ENCODE assay signal across 8 mouse cellular contexts in genomic region chr6:28133206-28134063, GRCm38 (mm10). TPM values are rescaled to one million over a fixed set of nuclear protein-coding genes. Genes with fewer than 3 reads are reported as not detected.
DNase-seq lines count a peak whose midpoint lies in the region; ATAC-seq and TF ChIP-seq lines count a peak whose summit lies in the region.

No protein-coding gene starts in this region.

- no peak overlapping the region for H3K9ac ChIP-seq in heart, embryonic 11.5 days (ENCODE audit: low read depth, low read length)
- H3K9ac ChIP-seq in forebrain, postnatal 0 days = peak overlapping the region; percentile 43
- peak overlapping the region; percentile 59 for H3K9ac ChIP-seq in midbrain, embryonic 14.5 days (replicated peaks; ENCODE audit: low read length)

- intact Hi-C loops in heart, postnatal 10 days (cut with DNase I) = no loop called here

- whole genome bisulfite sequencing in heart, embryonic 11.5 days (ENCODE audit: insufficient replicate concordance) = 2% methylated on average over 36 of the region's 38 CpGs
- WGBS in forebrain, postnatal 0 days = 3% methylated on average over 38 of the region's 38 CpGs
- WGBS in midbrain, embryonic 14.5 days = under 1% methylated on average over 38 of the region's 38 CpGs

- DNase-seq in heart, postnatal 10 days = no peak
- DNase-seq in ES-CJ7 (ENCODE audit: low read depth, low spot score) = peak; percentile 52
- peak; percentile 43 for DNase-seq in forebrain, postnatal 0 days
- DNase-seq in midbrain, embryonic 14.5 days = peak; percentile 63
- no peak for DNase-seq in ovary, postnatal 10 days (ENCODE audit: low spot score)
- DNase-seq in adrenal gland, postnatal 10 days = no peak
- DNase-seq in yolk sac, embryonic 10.5 days (ENCODE audit: low spot score) = no peak

- TF ChIP-seq CTCF in forebrain, postnatal 0 days (IDR thresholded peaks at IDR 0.05; ENCODE audit: low read depth) = no peak

- H3K4me1 ChIP-seq in heart, embryonic 11.5 days (ENCODE audit: control insufficient read depth, insufficient read depth, low read length) = peaks cover 11% of the 10 kb centered on the region
- no peaks in the 10 kb centered on the region for H3K4me1 ChIP-seq in forebrain, postnatal 0 days (ENCODE audit: insufficient read depth)
- H3K4me1 ChIP-seq in midbrain, embryonic 14.5 days (ENCODE audit: control insufficient read depth, insufficient read depth, low read length) = peaks cover 24% of the 10 kb centered on the region

- no peak for ATAC-seq in heart, embryonic 11.5 days (replicated peaks; ENCODE audit: insufficient number of reproducible peaks, low FRiP score, low TSS enrichment)
- 0 out of 2 replicates have a peak, but pooled peaks have one; percentile 6 for ATAC-seq in forebrain, postnatal 0 days
- no peak for ATAC-seq in midbrain, embryonic 14.5 days (ENCODE audit: low FRiP score, low TSS enrichment)

- no peaks in the 10 kb centered on the region for H3K9me3 ChIP-seq in heart, embryonic 11.5 days (replicated peaks; ENCODE audit: control insufficient read depth, low read length)
- H3K9me3 ChIP-seq in forebrain, postnatal 0 days (ENCODE audit: low read length) = no peaks in the 10 kb centered on the region
- no peaks in the 10 kb centered on the region for H3K9me3 ChIP-seq in midbrain, embryonic 14.5 days (ENCODE audit: control insufficient read depth, low read length)

- H3K4me2 ChIP-seq in heart, embryonic 11.5 days = peak overlapping the region; percentile 93
- H3K4me2 ChIP-seq in forebrain, postnatal 0 days (ENCODE audit: low read depth) = peak overlapping the region; percentile 99
- H3K4me2 ChIP-seq in midbrain, embryonic 14.5 days (ENCODE audit: low read length) = peak overlapping the region; percentile 99

- peaks cover 56% of the 10 kb centered on the region for H3K27me3 ChIP-seq in heart, embryonic 11.5 days (ENCODE audit: control insufficient read depth, insufficient read depth, low read length)
- H3K27me3 ChIP-seq in forebrain, postnatal 0 days (ENCODE audit: insufficient read depth, low read length) = 0 out of 2 replicates have a peak, but pooled peaks cover 8% of the 10 kb centered on the region
- peaks cover 9% of the 10 kb centered on the region; the same call in 1 of the 2 replicates for H3K27me3 ChIP-seq in midbrain, embryonic 14.5 days (ENCODE audit: control insufficient read depth, insufficient read depth, low read length)

- H3K4me3 ChIP-seq in heart, embryonic 11.5 days (ENCODE audit: low read depth, low read length) = peak overlapping the region; percentile 54
- H3K4me3 ChIP-seq in forebrain, postnatal 0 days (ENCODE audit: low read depth, low read length) = peak overlapping the region; percentile 59
- peak overlapping the region; percentile 56 for H3K4me3 ChIP-seq in midbrain, embryonic 14.5 days (replicated peaks; ENCODE audit: low read depth, low read length)

- H3K27ac ChIP-seq in heart, embryonic 11.5 days (ENCODE audit: low read depth, low read length) = no peak overlapping the region
- no peak overlapping the region for H3K27ac ChIP-seq in forebrain, postnatal 0 days (ENCODE audit: low read depth, low read length)
- H3K27ac ChIP-seq in midbrain, embryonic 14.5 days (replicated peaks; ENCODE audit: low read depth, low read length) = peak overlapping the region; percentile 32; the same call in 1 of the 2 replicates

- no peaks in the 10 kb centered on the region for H3K36me3 ChIP-seq in heart, embryonic 11.5 days (ENCODE audit: control insufficient read depth, insufficient read depth, low read length)
- H3K36me3 ChIP-seq in forebrain, postnatal 0 days (ENCODE audit: insufficient read depth) = no peaks in the 10 kb centered on the region
- H3K36me3 ChIP-seq in midbrain, embryonic 14.5 days (ENCODE audit: control insufficient read depth, insufficient read depth, low read length) = no peaks in the 10 kb centered on the region

RNA-seq across cellular contexts. Expression of gene Grm8, which starts 1.5 kb away (rescaled TPM):
- 0.07 TPM in 1 of 2 replicates, not detected in the other for polyA plus RNA-seq in heart, embryonic 11.5 days (2014; fragmentation: Nextera tagmentation; extraction: Ambion mirVana)
- total RNA-seq in heart, postnatal 10 days (2021) = under 1 TPM in 1 of 2 experiments, not detected in 1; 0.07 TPM
- total RNA-seq in forebrain, postnatal 0 days (2014; rRNA removed) = 9.8 and 11.4 TPM in 2 replicates
- polyA plus RNA-seq in forebrain, postnatal 0 days (2015; fragmentation: Nextera tagmentation; extraction: Ambion mirVana) = 3.5 and 8.0 TPM in 2 replicates
- polyA plus RNA-seq in midbrain, embryonic 14.5 days (2014; fragmentation: Nextera tagmentation; extraction: Ambion mirVana) = 10.0 and 12.1 TPM in 2 replicates
- total RNA-seq in adrenal gland, postnatal 10 days (2021) = 1 to 10 TPM in 1 of 2 experiments, under 1 TPM in 1; 0.78 to 1.1 TPM

Comparison
In these comparisons a context has a peak if more than half of its experiments do, and no peak if none do; other contexts are left out.
1. DNase-seq: peak in ES-CJ7 (single experiment), forebrain, postnatal 0 days (single experiment) and midbrain, embryonic 14.5 days (single experiment); none in heart, postnatal 10 days (0 of 2), ovary, postnatal 10 days (single experiment), adrenal gland, postnatal 10 days (single experiment) and yolk sac, embryonic 10.5 days (single experiment).
2. Peak in every context shown above with its lines, with median percentiles within 50 percentile points of each other: H3K4me2 ChIP-seq and H3K4me3 ChIP-seq.